Mouse (Mus musculus) adrenal gland, adult 8-10 months (tissue): ENCODE measurements at regions not wholly inside any gene's neighbourhood (a gene's known extent, or its start where the extent isn't known, plus 50 kb on each side); places are given as distances from the start of the nearest gene placed in this dataset.

Experiments used
- DNase-seq: peaks from one replicate; pipeline ENCODE4 v3.0.0; 2022

- DNase-seq, result no peak
Measured at GRCm38 (mm10) chr13:112187226-112187625, 101.0 kb upstream of the Ankrd55 start.

- DNase-seq, result peak; percentile 85
Measured at GRCm38 (mm10) chr13:112188313-112188712, 99.9 kb upstream of the Ankrd55 start.

DNA sequence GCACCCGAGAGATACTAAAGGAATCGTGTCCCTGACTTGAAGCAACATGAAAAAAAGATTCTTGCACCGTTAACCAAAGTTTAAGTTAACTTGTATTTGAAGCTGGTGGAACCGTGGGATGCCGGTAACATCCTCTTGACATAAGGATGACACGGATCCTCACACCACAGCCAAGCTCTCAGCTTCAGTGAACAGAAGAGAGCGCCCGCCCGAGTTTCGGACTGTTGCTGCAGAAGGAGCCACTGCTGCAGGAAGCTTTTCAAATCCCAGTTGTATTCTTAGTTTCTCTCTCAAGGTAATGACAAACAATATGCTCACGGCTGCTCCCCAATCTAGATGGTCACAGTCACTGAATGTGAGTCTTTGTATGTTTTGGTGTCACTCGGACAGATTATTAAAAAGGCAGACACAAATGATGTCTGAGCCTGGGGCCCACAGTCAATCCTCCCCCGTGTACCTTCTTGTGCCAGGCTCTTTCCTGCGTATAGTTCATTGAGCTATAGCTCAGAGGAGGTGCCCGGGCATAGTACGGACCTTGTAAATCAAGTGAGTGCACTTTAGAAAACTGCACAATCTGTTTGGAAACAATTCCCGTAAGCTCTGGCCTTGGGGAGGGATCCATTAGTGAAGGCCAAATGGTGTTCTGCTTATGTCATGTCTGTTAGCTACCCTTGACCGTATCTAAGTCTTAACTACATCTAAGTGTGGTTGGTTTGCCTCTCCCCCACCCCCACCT is 99.3 kb upstream of the Ankrd55 start:
- DNase-seq, result peak; percentile 78

DNA sequence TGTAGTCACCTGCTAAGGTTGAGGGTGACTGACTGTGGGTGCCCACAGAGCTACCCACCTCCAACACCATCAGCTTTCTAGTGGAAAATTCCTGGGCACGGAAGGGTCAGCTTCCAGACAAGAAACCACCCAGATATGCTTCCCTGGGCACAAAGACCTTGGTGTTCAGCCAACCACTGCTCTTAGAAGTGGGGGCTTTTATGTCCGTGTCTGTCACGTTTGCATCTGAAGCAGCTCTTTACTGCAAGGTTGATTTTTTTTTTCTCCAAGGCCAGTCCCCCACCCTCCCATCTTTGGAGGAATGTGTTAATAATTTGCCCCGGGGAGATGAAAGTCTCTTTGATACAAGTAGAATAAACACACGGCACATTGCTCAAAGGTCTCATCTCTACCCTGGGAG is 98.6 kb upstream of the Ankrd55 start:
- DNase-seq, result no peak

GRCm38 (mm10) chr13:112192192-112192905 is 95.9 kb upstream of the Ankrd55 start:
- DNase-seq, result no peak

- no peak for DNase-seq
Measured at GRCm38 (mm10) chr13:112193676-112194075, 94.6 kb upstream of the Ankrd55 start.

- no peak for DNase-seq
Measured at GRCm38 (mm10) chr13:112194991-112195390, 93.3 kb upstream of the Ankrd55 start.

- peak; percentile 77 for DNase-seq
Measured at GRCm38 (mm10) chr13:112196789-112197188, 91.5 kb upstream of the Ankrd55 start.

DNA sequence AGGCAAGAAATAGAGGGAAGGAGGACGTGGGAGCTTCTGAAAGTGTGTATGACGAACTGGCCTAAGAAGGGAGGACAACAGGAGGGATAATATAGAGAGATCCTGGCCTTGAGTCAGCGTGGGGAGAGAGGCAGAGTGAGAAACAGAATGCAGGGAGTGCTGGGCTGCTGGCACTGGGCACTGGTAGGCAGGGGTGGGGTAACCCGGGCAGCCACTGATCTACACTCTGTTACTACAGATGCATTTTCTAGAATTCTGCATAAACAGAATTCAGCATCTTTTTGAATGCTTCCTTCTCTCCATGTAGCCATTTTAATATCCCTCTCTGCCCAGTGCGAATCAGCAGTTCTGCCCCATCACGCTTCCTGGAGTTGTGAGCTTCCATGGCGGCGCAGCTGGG is 84.5 kb upstream of the Ankrd55 start:
- no peak for DNase-seq

DNA sequence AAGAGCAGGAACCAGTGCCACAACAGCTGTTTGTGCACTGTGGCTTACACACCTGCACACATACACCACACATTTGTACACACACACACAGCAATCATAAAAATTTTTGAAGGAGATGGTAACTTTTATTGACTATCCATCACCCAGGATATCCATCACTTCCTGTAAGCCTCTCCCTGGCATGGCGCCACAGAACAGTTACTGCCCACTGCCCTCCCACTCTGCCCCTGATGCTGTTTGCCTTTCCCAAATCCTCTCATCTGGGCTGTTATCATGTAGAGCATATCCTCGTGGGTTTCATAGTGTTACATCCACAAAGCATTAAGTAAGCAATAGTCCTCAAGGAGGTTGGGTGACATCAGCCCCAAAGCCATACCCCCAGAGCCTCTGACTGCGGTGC is 84.0 kb upstream of the Ankrd55 start:
- DNase-seq, result no peak

GRCm38 (mm10) chr13:112204813-112205212 is 83.4 kb upstream of the Ankrd55 start:
- no peak for DNase-seq

DNA sequence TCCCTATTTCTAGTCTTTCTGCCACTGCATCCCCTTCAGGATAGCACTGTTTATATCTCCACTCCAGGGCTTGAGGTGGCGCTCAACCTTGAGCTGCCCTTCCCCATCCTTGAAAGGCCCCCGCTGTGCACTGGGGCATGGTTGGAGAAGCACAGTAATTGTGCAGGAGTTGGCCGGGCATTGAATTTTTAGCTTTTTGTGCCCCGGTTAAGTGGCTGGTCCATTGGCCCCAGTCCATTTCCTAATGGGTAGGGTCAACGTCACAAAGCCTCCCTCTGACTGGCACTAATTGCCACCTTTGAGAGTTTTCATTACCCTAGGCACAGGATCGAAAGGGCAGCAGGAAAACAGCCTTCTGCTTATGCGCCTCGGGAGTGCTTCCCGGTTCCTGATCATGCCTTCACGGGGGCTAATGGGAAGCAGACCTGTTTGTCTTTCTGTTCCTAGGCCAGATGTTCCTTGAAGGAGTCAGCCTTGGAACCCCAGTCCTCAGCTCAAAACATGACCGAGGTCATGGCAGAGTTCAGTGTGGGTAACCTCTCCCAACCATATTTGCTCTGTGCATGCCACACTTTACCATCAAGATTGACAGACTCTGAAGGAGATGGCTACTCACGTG is 80.5 kb upstream of the Ankrd55 start:
- no peak for DNase-seq

DNA sequence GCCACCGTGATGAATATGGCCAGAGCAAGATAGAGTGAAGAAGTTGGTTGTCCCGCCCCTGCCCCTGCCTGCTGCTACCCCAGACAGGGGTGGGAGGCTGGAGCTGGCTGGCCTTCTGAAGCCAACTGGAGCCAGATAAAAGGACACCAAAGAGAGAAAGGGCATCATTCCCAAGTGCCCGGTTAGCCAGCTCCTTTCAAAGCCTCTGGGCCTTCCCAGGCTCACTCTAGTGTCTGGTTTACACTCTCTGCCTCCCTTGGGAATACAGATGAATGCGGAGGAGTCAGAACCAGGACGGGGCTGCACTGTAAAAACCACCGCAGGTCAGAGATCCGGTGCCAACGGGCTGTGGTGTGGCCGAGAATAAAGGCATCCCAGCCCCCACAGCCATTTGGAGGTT is 76.4 kb upstream of the Ankrd55 start:
- DNase-seq, result no peak

DNA sequence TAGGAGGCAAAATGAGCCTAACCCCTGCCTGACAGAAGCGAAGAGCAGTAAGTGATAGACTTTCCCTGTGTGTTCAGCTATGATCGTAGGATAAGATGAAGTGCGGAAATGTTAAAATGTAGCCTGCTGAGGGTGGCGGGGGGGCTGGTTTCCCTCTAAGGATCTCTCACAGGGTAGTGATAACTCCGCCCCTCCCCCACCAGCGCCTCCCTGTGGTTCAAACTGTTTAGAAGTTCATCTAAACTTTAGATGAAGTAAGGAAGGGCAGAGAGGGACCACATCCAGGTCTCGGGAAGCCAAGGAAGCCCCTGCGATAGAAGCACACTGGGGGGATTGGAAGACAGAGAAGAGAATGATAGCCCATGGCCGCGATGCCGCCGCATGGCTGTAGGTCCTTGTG is 75.9 kb upstream of the Ankrd55 start:
- DNase-seq, result no peak

DNA sequence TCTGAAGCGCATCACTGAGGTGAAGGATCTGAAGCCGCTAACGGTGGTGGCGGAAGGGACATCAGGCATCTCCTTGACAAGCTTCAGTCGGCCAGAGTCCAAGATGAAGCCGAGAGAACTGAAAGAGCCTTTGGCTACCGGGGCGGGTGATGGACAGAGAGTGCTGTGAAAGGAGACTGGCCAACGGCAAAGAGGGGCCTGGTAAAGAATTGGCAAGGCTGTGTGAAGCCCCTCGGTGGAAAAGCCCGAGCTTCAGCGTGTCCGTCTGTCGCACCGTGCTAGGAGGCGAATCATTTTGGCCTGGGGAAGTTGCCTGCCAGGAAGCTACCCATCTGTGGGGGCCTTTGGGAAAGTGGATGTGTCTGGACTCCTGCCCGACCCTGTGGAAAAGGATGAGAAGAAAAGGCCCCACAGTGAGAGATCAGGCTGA is 74.6 kb upstream of the Ankrd55 start:
- DNase-seq, result no peak

DNA sequence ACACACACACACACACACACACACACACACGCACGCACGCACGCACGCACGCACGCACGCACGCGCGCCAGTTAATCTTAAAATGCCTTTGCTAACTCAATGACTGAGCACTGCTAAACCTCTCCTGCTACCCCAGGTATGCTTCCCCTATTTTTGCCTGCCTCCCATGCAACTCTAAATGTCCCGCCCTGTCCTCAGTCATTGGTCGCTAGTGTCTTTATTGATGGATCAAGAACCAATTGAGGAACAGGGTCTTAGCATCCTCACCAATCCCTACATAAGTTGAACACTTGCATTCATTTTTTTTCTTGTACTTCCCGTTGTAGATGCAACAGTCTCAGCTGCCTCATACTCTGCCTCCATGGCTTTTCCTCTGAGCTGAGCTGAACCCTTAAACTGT is 72.2 kb upstream of the Ankrd55 start:
- no peak for DNase-seq

GRCm38 (mm10) chr13:112218389-112218788 is 69.9 kb upstream of the Ankrd55 start:
- no peak for DNase-seq

GRCm38 (mm10) chr13:112220184-112220583 is 68.1 kb upstream of the Ankrd55 start:
- DNase-seq, result peak; percentile 18

DNA sequence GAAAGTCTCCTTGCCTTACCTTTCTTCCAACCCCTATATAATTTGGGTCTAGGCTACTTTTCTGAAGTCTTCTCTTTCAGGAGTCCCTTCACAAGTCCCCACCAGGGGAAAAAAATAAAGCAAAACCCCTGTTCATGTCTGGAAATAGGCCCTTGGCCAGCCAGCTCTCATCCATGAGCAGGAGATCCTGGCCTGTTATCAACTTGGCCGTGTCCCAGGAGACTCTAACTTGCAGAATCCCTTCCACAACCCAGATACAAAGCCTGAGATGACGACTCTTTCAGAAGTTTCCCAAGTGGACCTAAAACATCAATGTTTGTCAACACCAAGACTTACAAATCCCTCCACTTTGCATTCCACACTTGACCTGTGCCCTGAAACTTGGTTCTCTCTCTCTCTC is 64.6 kb upstream of the Ankrd55 start:
- no peak for DNase-seq

DNA sequence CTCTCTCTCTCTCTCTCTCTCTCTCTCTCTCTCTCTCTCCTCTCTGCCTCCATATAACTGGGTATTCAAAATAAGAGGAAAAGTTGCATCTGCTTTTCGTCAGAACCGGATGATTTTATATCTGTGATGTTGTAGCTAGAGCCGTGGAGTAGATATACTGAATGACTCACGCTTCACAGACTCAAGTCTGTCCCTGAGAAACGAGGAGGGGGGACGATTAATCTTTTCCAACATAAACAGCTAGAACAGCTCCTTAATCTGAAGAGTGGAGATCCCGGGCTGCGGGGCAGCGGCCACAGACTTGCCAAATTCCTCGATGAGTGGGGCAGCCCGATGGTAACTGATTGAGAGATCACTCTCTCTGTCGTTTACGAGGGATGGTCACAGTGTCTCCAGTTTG is 60.5 kb upstream of the Ankrd55 start:
- DNase-seq, result peak; percentile 21

- no peak for DNase-seq
Measured at GRCm38 (mm10) chr13:112228846-112229245, 59.4 kb upstream of the Ankrd55 start.

GRCm38 (mm10) chr13:112230176-112230575 is 58.1 kb upstream of the Ankrd55 start:
- peak; percentile 23 for DNase-seq

DNA sequence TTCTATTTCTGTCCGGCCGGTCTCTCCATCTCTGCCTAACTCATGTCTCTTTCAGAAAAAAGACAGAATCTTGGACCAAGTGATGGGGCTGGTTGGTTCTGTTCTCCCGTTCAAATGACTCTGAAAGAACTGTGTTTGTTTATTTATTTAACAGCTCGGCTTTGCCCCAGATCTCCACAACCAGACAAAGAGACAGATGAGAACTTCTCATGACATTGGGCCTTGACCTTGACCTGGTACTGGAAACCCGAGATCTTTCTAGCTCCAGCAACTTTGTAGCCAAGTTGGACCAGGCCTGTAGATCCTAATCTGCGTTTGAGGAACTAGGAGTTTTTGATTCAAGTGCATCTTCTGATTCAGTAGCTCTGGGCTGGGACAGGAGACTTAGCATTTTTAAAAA is 53.6 kb upstream of the Ankrd55 start:
- DNase-seq, result no peak

DNA sequence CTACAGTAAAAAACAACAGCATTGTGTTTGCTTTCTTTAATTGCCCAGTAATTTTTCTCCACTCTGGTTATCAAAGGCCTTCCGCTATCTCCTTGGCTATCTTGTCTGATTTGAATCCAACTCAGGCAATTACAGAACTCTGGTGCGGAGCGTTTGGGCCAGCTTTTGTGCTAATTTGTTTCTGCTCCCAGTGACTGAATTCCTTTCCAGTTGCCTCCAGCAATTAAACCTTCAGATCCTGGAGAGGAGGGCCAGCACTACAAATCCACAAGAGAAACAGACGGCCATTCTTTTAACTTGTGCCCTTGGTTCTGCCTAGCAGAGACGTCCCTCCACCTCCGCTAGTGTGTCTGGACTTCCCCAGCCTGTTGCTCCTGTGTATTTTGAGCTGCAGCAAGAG is 51.3 kb upstream of the Ankrd55 start:
- no peak for DNase-seq
